Mouse (Mus musculus) ovary, postnatal 36 days (tissue): ENCODE measurements at regions not wholly inside any gene's neighbourhood (a gene's known extent, or its start where the extent isn't known, plus 50 kb on each side); places are given as distances from the start of the nearest gene placed in this dataset.
"Not testable (repeated sequence)": the region's sequence is repeated elsewhere in the genome, so short reads cannot be mapped to it uniquely, and the experiment has no call there.

ENCODE experiments used
- DNase-seq: peaks from one replicate; pipeline ENCODE4 v3.0.0; 2022; ENCODE audit warnings: low spot score, mixed read lengths

DNA sequence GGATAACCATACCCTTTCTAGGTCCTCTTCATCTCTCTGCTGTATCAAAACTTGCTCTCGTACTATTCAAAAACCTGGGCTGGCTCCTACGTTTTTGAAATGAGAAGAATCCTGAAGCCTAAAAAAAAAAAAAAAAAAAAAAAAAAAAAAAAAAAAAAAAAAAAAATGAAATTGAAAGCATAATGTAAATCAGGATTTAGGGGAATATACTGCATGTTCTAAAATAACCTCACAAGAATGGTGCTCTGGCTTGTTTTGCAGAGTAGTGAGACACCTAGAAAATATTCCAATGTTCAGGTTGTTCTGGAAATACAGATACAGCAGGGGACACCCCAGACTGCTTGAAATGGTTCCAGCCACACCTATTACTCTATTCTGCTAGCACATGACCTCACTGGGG is 442.0 kb downstream of the Lmo7 start:
- DNase-seq, result no peak

DNA sequence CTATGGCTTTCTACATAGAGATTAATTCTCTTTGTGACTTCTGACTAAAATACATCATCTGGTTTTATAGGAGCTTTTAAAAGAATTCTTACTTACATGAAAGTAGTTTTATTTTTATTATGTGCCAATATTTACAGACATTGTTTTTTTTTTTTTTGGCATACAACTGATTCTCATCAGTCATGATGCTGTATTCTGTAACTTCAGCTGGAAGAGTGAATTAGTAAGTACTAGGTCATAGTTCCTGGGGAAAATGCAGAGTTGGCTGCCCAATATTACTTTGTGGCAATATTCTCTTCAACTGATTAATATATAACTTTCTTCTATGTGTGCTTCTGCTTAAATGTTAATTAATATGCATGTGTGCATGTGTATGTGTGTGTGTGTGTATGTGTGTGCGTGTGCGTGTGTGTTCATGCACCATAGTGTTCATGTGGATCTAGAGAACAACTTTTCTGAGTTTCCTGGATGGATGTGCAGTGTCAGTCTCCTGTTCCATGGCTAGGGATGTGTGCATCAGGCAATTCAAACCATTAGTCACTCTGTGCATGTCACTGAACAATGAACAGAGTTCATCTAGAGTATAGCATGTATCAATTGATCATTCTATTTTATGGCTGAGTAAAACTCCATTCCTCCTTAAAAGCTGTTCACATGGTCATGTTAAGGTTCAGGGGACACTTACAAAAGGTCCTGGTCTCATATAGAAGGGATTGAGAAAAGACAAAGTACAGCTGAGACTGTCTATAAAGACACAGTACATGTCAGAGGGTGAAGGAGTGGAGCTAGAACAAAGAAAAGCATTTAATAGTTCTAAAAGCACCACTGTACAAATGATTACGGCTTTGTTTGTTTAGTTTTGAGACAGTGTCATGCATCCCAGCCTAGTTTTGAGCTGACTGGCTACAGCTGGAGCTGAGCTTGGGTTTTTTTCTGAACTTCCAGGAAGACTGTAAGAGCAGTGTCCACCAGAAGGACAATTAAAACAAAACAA is 431.8 kb downstream of the Lmo7 start:
- no peak for DNase-seq

DNA sequence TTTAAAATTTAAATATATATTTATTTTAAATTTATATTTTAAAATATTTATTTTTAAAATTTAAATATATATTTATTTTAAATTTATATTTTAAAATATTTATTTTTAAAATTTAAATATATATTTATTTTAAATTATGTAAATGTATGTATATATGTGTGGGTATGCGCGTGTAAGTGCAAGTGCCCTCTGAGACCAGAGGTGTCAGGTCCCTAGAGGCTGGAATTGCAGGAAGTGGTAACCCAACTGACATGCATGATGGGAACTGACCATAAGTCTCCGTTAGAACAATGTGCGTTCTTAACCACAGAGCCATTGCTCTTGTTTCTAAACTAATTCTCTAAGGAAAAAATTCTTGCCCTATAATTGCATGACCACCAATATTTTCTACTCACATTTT is 420.7 kb downstream of the Lmo7 start:
- DNase-seq, result not testable (repeated sequence)

DNA sequence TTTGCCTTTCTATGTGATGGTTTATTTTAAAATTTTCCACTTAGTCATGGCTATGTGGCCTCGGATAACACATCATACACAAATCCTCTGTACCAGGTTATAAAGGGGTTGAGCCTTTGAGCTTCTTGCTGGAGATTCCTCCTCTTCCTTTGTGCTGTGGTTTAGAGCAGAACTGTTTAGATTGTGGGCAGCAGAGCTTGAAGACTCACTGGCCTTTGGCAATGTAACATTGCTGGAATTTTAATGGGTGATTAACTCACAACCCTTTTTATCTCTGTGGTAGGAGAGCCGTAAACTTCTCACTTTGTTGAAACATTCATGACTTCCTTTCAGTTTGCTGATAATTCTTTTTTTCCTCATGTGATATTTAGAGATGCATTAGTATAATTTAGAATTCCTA is 413.0 kb downstream of the Lmo7 start:
- no peak for DNase-seq

DNA sequence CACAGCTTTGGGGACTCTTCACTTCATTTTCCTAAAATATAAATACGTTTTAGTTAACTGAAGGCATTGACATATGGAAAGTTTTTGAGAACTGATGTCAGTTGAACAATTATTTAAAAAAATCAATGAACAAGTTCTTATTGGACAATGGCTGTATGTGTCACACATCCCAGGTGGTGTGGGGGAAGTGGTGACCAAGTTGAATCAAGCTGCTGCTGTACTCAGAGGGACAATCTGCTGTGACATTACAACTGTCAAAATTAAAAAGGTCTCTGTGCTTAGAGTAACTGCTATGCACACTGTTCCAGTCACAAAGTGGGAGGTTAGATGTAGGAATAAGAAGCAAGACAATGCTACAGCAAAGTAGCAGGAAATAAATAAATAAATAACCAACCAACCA is 409.2 kb downstream of the Lmo7 start:
- no peak for DNase-seq

DNA sequence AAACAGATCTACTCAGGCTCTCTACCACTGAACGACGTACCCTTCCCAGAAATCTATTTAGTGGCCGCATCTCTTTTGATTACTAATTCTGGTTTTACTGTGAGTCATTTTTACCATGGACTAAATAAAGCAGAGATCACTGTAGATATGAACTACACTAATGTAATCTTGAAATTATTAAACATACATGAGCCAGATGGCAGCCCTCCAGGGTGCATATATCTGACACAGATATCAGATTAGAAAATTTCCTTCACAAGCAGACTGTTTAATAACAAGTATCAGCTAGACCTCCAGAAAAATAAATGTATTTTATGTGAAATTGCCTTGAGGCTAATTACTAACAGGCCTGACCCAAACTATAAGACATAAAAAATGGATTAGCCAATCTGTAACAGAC is 388.4 kb downstream of the Lmo7 start:
- no peak for DNase-seq

DNA sequence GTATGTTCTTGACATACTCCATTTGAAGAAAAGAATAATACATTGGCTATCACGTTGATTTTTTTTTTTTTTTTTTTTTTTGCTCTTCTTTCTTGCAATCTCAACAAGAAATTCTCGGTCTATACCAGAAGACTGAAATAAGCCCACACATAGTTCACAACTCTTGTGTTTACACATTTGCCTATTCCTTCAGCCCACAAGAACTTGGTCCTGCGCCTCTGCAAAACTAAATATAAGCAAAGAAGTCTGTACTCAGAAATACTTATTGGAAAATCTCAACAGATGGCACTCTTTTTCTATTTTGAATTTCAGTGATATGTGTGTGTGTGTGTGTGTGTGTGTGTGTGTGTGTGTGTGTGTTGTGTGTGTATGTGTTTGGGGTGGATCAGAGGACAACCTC is 376.4 kb downstream of the Lmo7 start:
- no peak for DNase-seq

DNA sequence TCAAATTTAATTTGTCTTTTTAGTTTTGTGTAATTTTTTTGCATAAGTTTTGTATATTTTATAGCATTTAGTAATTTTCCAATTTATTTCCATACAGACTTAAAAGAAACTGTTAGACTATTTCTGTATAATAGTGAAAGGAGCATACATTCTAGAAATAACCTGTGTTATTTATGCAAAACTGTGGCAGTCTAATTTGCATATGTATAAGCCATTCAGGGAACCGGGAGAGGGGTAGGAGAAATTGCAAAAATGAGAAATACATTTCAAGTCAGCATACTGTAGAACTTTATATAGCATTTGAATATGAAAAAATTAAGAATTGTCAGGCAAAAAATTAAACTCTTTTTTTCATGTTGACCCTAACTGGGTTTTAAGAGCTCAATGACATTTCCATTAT is 364.3 kb downstream of the Lmo7 start:
- DNase-seq, result no peak

DNA sequence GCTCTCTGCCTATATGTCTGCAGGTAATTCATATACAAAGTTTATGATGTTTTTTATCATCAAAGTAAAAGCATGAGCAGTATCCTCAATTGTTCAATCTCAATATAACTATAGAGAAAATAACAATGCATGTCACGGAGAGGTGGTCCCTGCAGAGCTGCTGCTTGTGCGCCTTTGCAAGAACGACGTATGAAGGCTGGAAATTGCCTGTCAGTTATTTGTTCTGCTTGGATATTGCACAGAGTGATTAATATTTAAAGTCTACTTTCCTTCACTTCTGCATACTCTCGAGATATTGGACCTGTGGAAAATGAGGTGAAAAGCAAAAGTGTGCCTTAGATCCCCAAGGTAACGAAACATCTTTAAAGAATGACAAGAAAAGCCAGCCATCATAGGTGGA is 362.8 kb downstream of the Lmo7 start:
- DNase-seq, result no peak

DNA sequence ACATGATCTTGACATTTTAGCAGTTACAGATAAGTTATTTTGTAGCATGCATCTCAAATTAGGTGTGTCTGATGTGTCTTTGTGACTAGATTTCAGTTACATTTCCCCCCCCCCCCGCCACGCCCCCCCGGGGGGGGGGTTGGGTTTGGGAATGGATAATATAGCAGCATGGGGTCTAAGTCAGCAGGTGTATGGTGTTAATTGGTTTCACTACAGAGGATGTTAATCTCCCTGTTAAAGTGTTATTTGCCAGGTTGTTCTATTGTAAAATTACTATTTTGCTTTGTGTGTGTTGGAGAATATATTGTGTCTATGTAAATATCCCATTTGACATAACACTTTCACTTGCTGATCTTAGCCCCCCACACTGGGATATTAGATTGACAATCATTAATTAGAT is 319.2 kb downstream of the Lmo7 start:
- DNase-seq, result no peak

DNA sequence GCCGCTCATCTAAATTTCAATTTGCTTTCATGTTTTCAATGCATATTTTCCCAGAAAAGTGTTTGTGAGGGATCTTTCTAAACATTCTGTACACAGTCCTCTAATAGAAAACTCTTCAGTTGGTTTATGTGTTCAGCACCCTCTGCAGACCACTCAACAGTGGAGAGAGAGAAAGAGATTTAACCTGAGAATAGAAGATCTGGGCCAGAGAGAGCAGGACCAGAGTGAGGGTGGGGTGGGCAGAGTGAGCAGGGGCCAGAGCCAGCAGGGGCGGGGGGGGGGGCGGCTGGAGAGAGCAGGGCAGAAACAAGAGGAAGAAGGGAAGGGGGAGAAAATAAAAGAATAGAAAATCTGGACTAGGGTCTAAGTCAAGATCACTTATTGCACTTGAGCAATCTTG is 318.7 kb downstream of the Lmo7 start:
- no peak for DNase-seq

DNA sequence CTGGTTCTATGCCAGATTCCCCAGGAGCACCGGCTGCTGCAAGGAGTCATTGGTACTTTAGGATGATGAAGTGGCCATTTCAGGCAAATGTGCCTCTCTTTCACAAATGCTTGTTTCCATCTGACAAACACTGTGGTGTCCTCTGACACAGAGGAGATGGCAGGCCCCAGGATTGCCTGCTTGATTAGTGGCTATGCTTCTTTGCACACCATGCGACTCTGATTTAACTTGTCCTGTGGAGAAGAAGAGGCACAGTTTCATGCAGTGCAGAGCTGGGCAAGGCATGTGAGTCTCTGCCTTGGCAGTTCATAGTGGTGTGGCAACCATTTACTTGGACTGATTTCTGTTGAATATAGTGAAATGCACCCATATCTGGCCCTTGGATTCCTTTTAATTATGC is 308.4 kb downstream of the Lmo7 start:
- no peak for DNase-seq

DNA sequence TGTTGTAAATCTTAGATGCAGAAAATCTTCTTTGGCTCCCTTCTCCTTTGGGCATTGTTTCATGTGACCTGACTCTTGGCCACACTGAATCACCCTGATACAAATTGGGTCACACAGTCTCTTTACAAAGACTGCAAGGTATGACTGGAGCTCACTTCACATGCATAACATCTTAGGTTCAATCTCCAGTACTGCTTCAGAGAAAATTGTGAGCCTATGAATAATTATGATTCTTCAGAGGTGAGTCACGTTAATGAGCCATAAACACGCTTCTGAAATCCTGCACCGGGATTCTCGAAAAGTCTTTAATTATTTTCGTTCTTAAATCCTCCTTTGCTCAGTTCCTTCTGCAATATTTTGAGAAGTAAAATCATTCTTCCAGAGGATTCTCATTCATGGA is 307.7 kb downstream of the Lmo7 start:
- DNase-seq, result no peak

DNA sequence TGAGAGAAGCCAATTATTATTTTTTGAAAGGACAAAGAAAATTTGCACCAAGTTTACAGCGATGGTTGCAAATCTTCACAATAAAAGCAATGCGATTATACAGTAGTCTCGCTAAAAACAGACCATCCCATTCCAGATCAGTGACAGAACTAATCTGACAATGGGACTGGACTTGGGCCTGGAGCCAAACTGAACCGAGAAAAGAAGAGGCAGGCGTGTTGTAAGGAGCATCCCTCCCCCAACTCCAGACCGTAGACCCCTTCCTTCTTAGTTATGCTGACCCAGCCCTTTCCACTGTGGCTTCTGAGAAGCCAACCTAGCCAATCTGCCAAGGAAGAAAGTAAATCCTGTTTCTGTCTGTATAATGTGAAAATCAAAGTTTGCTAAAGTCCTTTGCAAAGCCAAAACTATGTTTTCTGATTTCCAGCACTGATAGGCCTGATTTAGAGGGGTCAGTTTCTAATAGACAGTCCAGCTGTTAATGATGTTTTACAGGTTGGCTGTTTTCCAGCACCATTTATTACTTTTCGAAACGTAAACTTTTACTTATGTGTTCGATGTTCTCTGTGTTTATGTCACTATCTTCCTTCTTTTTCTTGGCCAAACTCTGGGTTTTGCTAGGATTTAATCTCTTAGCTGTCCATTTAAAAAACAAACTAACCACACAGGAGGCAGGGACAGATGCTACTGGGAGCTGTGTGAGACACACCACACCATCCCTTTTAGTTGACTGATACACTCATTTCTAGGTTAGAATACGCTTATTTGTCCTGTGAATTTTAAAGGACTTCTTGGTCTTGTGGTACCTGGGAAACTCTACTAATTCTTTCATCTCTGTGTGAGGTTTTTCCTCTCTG is 301.5 kb downstream of the Lmo7 start:
- DNase-seq, result no peak

DNA sequence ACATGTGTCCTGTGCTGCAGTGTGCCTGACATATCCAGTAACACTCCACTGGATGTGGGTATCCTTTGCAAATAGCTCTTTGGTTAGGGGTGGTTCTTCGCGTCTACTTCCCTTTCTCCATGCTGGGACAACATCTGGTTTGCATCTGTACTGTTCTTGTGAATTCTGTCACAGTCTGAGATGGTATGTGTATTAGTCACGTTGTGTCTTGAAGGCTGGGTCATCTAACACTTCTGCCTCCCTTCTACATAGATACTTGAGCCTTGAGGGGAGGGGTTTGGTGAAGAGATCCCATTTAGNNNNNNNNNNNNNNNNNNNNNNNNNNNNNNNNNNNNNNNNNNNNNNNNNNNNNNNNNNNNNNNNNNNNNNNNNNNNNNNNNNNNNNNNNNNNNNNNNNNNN is 294.9 kb downstream of the Lmo7 start:
- no peak for DNase-seq

DNA sequence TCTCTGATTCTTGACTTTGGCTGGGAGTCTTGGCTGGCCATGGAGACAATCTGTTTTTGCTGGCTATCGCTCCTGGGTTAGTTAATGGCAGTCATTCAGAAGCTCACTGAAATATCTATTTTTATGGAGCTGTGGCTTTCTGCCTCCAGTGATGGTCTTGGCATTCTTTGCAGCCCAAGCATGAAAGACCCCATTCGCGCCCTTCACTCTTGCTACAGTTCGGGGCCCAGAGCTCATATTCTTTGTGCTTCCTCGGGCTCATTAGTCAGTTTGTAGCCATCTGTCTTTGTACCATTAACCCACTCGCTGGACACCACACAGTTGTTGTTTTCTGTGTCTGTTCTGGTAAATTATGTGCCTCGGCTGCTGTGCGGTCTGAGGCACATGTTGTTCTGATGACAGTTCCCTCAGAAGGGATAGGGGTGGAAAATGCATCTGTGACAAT is 290.4 kb downstream of the Lmo7 start:
- no peak for DNase-seq

DNA sequence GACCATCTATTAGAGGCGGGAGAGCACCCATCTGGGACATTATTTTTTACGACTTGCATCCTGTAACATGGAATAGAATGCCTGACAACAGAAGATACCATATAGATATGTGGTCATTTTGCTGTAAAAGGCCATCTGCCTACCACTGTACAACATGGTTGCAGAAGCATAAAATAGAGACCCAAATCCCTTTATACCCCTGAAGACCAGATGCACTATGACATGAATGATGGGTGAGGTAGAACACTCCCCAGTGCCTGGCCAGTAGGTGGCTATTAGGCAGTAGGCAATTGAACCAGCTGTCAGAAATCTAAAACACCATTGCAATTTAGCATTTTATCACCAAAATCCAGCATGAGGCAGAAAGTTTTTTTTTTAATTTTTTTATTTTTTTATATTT is 289.6 kb downstream of the Lmo7 start:
- DNase-seq, result no peak

DNA sequence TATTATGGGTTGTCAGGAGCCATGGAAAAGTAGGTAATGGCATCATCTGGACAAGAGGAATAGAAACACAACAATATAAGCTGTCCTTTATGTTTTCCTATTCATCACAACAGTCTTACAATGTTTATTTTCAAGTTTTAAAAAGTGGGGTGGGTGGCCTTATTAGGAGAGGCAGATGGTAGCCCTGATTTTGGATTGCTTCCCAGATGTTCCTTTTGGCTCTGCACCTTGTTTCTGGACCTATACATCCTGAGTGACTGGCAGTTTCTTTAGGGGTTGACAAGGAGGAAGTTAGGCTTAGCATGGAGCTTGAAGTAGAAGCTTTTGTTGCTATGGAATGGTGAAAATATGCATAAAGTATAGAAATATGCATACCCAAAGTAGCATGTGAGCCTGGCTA is 286.8 kb downstream of the Lmo7 start:
- no peak for DNase-seq

DNA sequence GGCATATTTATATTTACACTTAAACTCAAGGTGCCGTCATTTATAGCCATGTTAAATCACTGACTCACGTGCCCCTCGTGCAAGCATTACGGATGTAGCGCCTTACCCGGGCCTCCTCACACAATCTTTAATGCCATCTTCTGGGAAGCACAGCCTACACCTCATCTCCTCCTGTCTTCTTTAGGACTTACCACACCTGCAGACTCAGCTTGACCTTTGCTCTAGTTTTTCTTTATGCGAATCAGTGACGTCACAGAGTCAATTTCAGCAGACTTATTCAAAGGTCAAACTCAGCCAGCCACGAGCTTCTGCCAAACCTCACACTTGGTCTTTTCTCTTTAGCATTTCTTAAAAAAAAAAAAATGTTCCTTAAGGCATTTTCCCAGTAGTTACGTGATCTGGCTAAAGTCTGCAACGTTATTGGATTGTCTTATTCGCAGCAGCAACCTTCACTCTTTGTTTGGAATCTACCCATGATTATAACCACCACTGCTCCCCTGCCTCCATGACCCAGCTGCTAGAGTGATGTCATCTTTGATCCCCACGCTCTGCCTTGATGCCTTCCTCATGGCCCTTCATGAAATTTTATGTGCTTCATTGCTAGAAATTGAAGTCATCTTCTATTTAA is 285.3 kb downstream of the Lmo7 start:
- no peak for DNase-seq

DNA sequence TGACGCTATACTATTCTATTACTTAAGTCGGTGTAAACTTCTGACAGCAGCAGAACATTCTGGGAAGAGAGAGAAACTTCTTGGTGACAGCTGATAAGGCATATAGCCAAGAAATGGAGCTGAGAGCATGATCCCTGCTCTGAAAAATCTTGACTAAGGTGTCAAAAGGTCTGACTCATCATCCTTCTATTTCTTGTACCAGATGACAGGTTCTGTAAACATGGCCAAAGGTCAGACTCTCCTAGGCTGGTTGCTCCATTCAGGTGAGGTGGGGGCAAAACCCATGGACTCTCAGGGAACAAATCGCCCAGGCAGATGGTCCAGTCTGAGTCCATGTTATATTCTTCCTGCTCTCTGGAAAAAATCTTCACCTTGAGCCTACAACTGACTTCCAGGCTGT is 283.5 kb downstream of the Lmo7 start:
- DNase-seq, result no peak

DNA sequence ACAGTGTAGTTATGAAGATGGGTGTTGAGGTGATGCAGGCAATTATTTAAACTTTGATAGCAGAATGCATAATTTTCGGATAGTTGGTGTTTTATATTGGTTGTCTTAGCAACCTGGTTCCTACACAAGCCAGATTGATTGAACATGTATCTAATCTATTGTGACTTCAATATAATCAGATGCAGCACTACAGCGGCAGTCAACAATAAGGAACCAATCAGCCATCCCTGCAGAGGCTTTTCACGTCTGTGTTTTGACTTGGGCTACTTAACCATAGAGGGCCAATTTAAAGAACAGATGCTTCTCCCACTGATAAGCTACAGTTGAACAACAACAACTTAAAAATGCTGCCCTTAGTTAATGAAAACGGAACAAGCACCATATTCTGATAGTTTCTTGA is 267.8 kb downstream of the Lmo7 start:
- no peak for DNase-seq

DNA sequence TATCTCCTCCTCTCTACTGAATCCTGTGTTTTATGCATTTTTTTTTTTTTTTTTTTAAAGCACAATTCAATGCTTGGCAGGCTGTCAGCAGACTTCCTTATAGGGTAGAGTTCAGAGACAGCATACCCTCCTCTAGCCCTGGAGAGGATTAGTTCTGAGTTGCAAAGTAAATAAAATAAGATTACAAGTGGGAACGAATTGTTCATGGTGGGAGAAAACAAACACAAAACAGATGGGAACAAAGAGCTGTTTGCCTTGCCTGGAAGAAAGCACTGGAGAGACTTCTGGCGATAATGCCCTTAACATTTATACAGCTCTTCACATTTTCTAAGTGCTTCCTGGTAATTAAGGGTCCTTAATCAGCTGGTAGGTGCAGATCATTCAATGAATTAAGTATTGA is 254.6 kb downstream of the Lmo7 start:
- DNase-seq, result no peak
